Mouse (Mus musculus) stomach, embryonic 15.5 days (tissue): ENCODE measurements at regions not wholly inside any gene's neighbourhood (a gene's known extent, or its start where the extent isn't known, plus 50 kb on each side); places are given as distances from the start of the nearest gene placed in this dataset.

Experiments
- ATAC-seq: fragments of 200-750 bp; cut with Nextera tagmentation; 2 replicates; pipeline ENCODE4 v1.8.0; 2017; ENCODE audit warnings: low read depth, moderate number of reproducible peaks, moderate TSS enrichment; ENCODE audit not compliant: insufficient read depth, low FRiP score
- H3K27ac ChIP-seq: fragments of 300-500 bp; sonication (generic); 2 replicates; pipeline ENCODE4 v1.5.1; 2015; ENCODE audit warnings: mild to moderate bottlenecking, inconsistent platforms
- H3K27me3 ChIP-seq: fragments of 300-500 bp; sonication (generic); replicated peaks from 2 replicates; pipeline ENCODE4 v1.6.1; 2015; ENCODE audit warnings: inconsistent platforms
- H3K36me3 ChIP-seq: fragments of 300-500 bp; sonication (generic); 2 replicates; pipeline ENCODE4 v1.6.1; 2015; ENCODE audit warnings: inconsistent platforms
- H3K4me1 ChIP-seq: fragments of 300-500 bp; sonication (generic); 2 replicates; pipeline ENCODE4 v1.6.1; 2015; ENCODE audit warnings: inconsistent platforms
- H3K4me2 ChIP-seq: fragments of 300-500 bp; sonication (generic); 2 replicates; pipeline ENCODE4 v1.6.1; 2015; ENCODE audit warnings: mild to moderate bottlenecking, inconsistent platforms
- H3K4me3 ChIP-seq: fragments of 300-500 bp; sonication (generic); replicated peaks from 2 replicates; pipeline ENCODE4 v1.5.1; 2015; ENCODE audit warnings: inconsistent platforms
- H3K9ac ChIP-seq: fragments of 300-500 bp; sonication (generic); 2 replicates; pipeline ENCODE4 v1.6.1; 2015; ENCODE audit warnings: inconsistent platforms
- H3K9me3 ChIP-seq: fragments of 300-500 bp; sonication (generic); 2 replicates; pipeline ENCODE4 v1.6.1; 2016; ENCODE audit warnings: inconsistent platforms
- WGBS: fragments of 180-500 bp; shearing (Covaris S2); methylation state at CpG from one replicate; pipeline ENCODE4 v1.1.7; 2015; 5-methylcytosine and 5-hydroxymethylcytosine counted together

DNA sequence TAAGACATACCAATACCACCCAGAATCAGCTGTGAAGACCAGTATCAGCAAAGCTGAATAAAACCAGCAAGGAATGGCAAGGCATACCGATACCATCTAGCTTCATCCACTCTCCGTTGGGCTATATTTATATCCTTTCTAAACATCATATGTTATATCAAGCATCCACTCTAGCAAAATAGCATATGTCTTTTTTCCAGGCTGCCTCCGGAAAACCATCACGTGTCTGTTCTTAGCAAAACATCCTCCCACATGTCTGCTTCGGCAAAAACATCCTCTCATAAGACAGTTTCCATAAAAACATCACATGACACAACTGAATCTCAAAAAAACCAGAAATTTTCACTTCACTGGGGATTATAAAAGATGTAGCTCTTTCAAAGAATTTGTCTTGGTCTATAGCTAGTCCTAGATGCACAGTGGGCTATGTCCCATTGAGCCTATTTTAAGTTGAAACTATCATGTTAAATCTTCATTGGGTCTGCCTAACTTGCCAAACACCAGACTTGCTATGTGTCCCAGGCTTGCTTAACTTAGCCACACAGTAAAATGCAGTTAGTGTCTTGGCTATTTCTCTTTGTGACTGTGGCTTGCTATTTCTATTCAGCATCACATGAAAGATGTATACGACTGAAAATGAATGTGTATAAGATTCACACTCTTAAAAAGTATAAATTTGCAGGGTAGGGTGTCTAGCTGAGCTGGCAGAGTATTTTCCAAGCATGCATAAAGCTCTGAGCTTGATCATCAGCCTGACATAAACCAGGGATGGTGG is 278.2 kb downstream of the Kcnrg start:
- ATAC-seq, result no peak
- 64% methylated on average over 6 of the region's 6 CpGs for WGBS
- Histone ChIP-seq H3K27ac (no peak overlapping the region), H3K9ac (no peak overlapping the region), H3K9me3 (no peaks in the 10 kb centered on the region), H3K4me1 (no peaks in the 10 kb centered on the region), H3K4me3 (no peak overlapping the region), H3K27me3 (no peaks in the 10 kb centered on the region), H3K36me3 (no peaks in the 10 kb centered on the region), H3K4me2 (no peak overlapping the region)

DNA sequence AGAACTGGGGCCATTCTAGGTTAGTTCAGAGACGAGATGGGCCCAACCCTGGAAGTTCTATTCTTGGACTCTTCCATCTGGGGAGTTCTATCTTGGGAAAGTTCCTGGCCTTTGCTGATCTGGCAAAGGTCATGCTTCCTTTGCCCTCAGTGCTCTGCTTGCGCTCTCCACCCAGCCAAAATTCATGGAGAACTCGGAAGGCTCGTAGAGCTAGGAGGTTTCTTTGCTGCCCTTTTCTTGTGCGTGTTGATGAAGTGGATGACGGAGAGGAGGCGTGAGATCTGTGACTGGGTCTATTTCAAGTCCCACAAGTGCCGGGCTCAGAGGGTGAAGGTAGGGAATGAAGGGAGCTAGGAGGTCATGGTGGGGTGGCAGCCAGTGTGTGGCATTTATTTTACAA is 282.4 kb downstream of the Kcnrg start:
- no peaks in the 10 kb centered on the region for H3K36me3 ChIP-seq
- H3K9me3 ChIP-seq, result no peaks in the 10 kb centered on the region
- H3K27me3 ChIP-seq, result no peaks in the 10 kb centered on the region
- H3K4me3 ChIP-seq, result no peak overlapping the region
- H3K4me1 ChIP-seq, result no peaks in the 10 kb centered on the region
- 76% methylated on average over 8 of the region's 8 CpGs for WGBS
- H3K27ac ChIP-seq, result no peak overlapping the region
- H3K9ac ChIP-seq, result no peak overlapping the region
- H3K4me2 ChIP-seq, result no peak overlapping the region
- ATAC-seq, result no peak

DNA sequence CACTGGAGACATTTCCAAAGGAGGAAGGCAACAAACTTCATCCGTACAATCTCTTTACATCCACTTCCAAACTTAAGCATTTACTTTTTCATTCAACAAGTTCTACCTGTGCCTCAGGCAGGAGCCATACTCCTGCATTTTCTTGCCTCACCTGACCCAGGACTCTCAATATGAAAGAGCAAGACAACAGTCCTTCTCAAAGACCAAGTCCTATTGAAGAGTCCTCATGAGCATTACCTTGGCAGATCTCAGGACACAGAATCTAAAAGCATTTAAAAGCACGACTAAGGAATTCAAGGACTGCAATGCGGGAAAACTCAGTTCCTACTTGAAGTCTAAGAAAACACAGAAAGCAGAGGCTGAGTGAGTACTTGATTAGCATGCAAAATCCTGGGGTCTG is 286.5 kb downstream of the Kcnrg start:
- Histone ChIP-seq H3K4me2 (no peak overlapping the region), H3K27ac (no peak overlapping the region), H3K9ac (no peak overlapping the region), H3K4me1 (no peaks in the 10 kb centered on the region), H3K36me3 (no peaks in the 10 kb centered on the region), H3K27me3 (no peaks in the 10 kb centered on the region), H3K9me3 (no peaks in the 10 kb centered on the region), H3K4me3 (no peak overlapping the region)
- WGBS, result 76% methylated on average over 3 of the region's 3 CpGs
- no peak for ATAC-seq

DNA sequence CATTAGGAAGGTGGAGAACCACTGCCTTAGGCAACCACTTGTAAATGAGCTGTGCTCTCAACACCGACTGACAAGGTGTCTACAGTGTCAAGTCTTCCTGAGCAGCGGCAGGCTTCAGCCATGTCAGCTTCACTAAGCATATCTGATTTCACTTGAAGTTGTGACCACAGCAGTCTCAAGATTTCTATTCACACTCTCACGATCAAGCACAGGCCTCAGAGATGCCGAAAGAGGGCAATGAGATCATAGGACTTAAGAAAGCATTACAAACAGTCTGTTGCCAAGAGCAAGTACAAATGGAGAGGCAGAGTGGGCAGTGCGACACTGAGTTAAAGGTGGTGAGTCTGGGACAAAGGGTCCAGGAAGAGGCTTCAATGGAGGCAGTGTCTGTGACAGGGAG is 289.6 kb downstream of the Kcnrg start:
- WGBS, result 87% methylated on average over 5 of the region's 5 CpGs
- Histone ChIP-seq H3K9ac (no peak overlapping the region), H3K4me1 (no peaks in the 10 kb centered on the region), H3K27ac (no peak overlapping the region), H3K9me3 (0 out of 2 replicates have a peak, but pooled peaks cover under 1% of the 10 kb centered on the region), H3K4me2 (no peak overlapping the region), H3K36me3 (no peaks in the 10 kb centered on the region), H3K4me3 (no peak overlapping the region), H3K27me3 (no peaks in the 10 kb centered on the region)
- no peak for ATAC-seq

DNA sequence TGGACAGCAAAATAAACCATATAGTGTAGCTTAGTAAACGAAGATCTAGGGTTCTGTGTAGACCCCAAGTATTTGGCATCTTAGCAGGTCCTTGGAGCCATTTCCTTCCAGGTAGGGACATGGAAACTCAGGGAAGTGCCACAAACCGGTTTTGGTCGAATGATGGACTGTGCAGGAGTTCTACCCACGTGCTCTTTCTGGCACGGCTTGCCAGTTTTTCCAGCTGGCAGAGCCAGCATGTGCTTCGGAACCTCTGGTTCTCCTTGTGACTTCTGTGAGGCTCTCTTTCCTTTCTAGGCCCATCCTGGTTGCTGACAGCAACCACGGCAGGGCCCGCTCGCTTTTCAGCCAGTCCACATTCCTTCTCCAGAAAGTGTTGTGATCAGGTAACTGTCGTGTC is 291.4 kb downstream of the Kcnrg start:
- Histone ChIP-seq H3K27me3 (no peaks in the 10 kb centered on the region), H3K9ac (no peak overlapping the region), H3K27ac (no peak overlapping the region), H3K36me3 (no peaks in the 10 kb centered on the region), H3K4me2 (no peak overlapping the region), H3K4me1 (no peaks in the 10 kb centered on the region), H3K4me3 (no peak overlapping the region), H3K9me3 (0 out of 2 replicates have a peak, but pooled peaks cover 3% of the 10 kb centered on the region)
- no peak for ATAC-seq
- WGBS, result 83% methylated on average over 10 of the region's 10 CpGs

DNA sequence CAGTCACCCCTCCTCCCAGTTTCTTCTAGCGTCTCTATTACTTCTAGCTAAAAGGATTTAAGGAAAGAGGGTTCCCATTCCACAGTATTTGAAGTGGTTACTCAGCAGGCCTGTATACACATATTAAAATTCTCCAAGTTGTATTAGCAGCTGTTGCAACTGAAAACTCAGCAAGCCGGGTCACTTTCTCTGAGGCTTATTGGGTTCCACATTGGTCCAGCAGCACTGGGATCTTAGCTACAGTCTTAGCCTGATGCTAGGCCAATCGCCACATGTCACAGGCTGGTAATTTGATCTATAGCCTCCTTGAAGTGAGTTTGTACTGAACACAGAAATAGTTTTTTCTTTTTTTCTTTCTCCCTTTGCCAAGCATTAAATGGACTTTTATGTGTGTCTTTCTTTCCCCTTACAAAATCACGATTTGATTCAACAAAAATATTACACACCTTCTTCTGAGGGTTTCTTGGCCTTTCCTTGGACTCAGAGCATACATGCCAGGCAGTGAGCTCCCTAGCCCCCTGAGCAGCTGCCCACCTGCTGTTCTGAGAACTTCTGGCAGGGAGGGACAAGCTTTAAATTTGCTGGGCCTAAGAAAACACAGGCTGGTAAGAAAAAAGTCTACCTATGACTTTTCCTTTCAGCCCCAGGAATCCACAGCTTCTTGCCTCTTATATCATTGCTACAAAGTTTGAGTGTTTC is 297.3 kb downstream of the Kcnrg start:
- 75% methylated on average over 4 of the region's 4 CpGs for WGBS
- H3K4me2 ChIP-seq, result no peak overlapping the region
- 0 out of 2 replicates have a peak, but pooled peaks cover 3% of the 10 kb centered on the region for H3K9me3 ChIP-seq
- H3K27me3 ChIP-seq, result no peaks in the 10 kb centered on the region
- H3K4me1 ChIP-seq, result no peaks in the 10 kb centered on the region
- H3K27ac ChIP-seq, result no peak overlapping the region
- no peak for ATAC-seq
- no peaks in the 10 kb centered on the region for H3K36me3 ChIP-seq
- H3K9ac ChIP-seq, result no peak overlapping the region
- no peak overlapping the region for H3K4me3 ChIP-seq

DNA sequence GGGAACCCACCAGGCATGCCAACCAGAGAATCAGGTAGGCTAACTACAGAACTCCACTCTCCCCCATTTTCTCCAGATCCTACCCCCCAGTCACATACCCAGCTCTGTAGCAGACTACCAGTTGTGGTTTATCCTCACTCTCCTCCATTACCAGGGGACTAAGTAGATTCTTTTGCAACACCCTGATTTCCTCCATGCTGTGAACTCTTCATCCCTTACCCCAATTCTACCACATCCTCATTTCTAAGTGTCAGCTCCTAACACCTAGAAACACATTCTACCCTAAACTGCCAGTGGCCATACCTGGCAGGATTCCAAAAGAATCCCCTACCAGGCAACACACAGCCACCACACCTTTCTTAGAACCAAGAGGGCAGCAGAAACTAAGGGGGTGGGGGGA is 310.9 kb downstream of the Kcnrg start:
- H3K9ac ChIP-seq, result no peak overlapping the region
- no peaks in the 10 kb centered on the region for H3K9me3 ChIP-seq
- H3K4me3 ChIP-seq, result no peak overlapping the region
- no peak for ATAC-seq
- no peak overlapping the region for H3K27ac ChIP-seq
- H3K36me3 ChIP-seq, result no peaks in the 10 kb centered on the region
- H3K4me2 ChIP-seq, result no peak overlapping the region
- no peaks in the 10 kb centered on the region for H3K4me1 ChIP-seq
- H3K27me3 ChIP-seq, result no peaks in the 10 kb centered on the region

DNA sequence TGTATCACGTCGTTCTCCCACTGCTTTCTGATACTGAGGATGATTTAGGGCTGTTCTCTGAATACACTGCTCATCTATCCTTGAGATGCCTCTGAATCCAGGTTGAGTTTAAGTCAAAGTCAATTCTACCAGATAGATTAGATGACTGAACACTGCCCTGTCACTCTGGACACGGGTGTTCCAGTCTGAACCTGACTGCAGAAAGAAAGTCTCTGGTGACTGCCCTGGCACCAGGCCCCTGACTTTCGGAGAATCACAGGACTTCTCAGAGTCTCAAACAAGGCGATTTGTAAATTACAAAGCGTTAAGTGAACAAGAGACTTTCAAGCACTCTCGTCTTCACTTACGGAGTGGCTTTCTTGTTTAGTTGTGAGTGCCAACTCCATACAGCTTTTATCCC is 324.6 kb downstream of the Kcnrg start:
- no peak for ATAC-seq
- no peak overlapping the region for H3K4me2 ChIP-seq
- no peaks in the 10 kb centered on the region for H3K9me3 ChIP-seq
- no peak overlapping the region for H3K4me3 ChIP-seq
- no peak overlapping the region for H3K27ac ChIP-seq
- no peak overlapping the region for H3K9ac ChIP-seq
- H3K27me3 ChIP-seq, result no peaks in the 10 kb centered on the region
- 79% methylated on average over 8 of the region's 8 CpGs for WGBS
- H3K36me3 ChIP-seq, result no peaks in the 10 kb centered on the region
- H3K4me1 ChIP-seq, result no peaks in the 10 kb centered on the region

DNA sequence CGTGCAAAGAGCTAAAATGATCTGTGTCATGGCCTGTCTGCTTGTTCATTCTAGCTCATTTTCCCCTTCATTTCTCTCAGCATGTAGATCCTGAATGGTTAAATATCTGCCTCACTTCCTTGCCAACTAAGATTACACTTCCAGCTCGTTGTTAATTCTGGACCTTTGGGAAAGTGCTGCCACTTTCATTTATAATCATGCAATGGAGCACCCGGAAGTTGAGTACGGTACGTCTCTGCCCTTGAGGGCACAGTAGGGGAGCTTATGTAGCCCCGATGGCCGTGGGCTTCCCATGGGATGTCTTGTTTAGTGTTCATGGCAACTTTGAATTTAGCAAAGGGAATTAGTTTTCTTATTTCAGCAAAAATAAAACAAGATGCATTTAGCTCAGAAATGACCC is 334.4 kb downstream of the Kcnrg start:
- Histone ChIP-seq H3K9ac (no peak overlapping the region), H3K4me2 (no peak overlapping the region), H3K4me1 (no peaks in the 10 kb centered on the region), H3K36me3 (no peaks in the 10 kb centered on the region), H3K27me3 (no peaks in the 10 kb centered on the region), H3K9me3 (no peaks in the 10 kb centered on the region), H3K27ac (no peak overlapping the region), H3K4me3 (no peak overlapping the region)
- no peak for ATAC-seq
- WGBS, result 70% methylated on average over 7 of the region's 7 CpGs

DNA sequence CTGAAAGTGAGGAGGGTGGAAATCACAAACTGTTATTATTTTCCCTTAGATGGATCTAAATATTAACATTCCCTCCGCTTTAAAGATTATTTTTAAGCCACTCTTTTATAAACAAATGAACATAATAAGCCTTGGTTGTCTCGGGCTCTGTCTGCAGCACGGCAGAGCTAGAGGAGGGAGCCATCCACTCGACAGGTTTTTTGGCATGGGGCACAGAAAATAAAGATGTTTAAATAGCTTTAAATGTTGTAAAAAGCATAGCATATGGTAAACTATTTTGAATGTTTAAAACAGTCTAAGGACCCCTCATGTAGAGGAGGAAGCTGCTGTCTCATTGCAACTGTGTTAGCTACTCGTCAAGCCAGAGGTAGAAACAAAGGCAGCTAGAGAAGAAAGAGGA is 338.4 kb downstream of the Kcnrg start:
- Histone ChIP-seq H3K4me2 (no peak overlapping the region), H3K27ac (no peak overlapping the region), H3K4me1 (peaks cover 8% of the 10 kb centered on the region; the same call in 1 of the 2 replicates), H3K27me3 (no peaks in the 10 kb centered on the region), H3K9me3 (no peaks in the 10 kb centered on the region), H3K4me3 (no peak overlapping the region), H3K9ac (no peak overlapping the region), H3K36me3 (no peaks in the 10 kb centered on the region)
- WGBS, result 31% methylated on average over 5 of the region's 5 CpGs
- no peak for ATAC-seq

DNA sequence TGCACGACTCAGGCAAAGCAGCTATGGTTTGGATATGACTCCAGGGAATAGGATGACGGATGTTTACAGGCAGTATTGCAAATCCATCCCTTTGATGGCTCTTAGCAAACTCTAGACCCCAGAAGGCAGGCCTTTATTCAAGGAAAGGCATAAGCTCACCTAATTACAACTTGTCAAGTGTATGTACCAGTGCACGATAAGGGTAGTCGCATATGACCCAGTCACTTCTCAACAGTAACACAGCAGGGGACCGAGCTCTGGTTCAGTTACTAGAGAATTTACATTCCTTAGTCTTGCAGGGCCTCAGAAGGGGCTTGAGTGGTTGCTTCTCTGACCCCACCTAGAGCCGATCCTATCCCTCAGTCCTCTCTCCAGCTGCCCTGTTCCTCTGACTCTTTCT is 342.2 kb downstream of the Kcnrg start:
- ATAC-seq, result no peak
- Histone ChIP-seq H3K27ac (no peak overlapping the region; the same call in 1 of the 2 replicates), H3K27me3 (no peaks in the 10 kb centered on the region), H3K4me3 (no peak overlapping the region), H3K4me1 (peaks cover 8% of the 10 kb centered on the region; the same call in 1 of the 2 replicates), H3K9ac (no peak overlapping the region), H3K36me3 (no peaks in the 10 kb centered on the region), H3K4me2 (no peak overlapping the region), H3K9me3 (no peaks in the 10 kb centered on the region)
- WGBS, result 44% methylated on average over 6 of the region's 6 CpGs

DNA sequence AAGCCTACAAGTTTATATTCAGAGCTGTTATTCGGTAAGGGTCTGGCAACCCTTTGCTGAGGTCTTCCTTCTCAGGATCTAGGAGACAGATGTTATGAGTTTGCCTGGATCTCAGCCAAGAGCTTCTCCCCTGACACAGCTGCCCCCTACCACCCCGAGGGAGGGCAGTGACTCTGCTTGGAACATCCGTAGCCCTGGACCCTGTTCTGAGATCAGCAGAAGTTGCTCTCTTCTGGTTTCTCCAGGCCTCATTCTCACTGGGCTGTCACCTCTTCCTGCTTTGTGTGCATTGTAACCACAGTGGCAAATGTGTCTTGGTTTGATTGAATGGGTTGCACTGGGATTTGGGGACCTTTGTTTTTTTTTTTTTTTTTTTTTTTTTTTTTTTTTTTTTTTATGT is 342.4 kb upstream of the Rnaseh2b start:
- peak overlapping the region; percentile 21; the same call in 1 of the 2 replicates for H3K27ac ChIP-seq

More for the DNA sequence above, 342.4 kb upstream of the Rnaseh2b start:
- H3K4me3 ChIP-seq, result no peak overlapping the region
- no peaks in the 10 kb centered on the region for H3K9me3 ChIP-seq
- no peak overlapping the region for H3K9ac ChIP-seq
- WGBS, result 24% methylated on average over 3 of the region's 3 CpGs
- no peaks in the 10 kb centered on the region for H3K27me3 ChIP-seq
- H3K4me2 ChIP-seq, result no peak overlapping the region
- peaks cover 8% of the 10 kb centered on the region; the same call in 1 of the 2 replicates for H3K4me1 ChIP-seq
- no peak for ATAC-seq
- no peaks in the 10 kb centered on the region for H3K36me3 ChIP-seq
